Mouse (Mus musculus) CH12.LX (cell line): ENCODE measurements at regions not wholly inside any gene's neighbourhood (a gene's known extent, or its start where the extent isn't known, plus 50 kb on each side); places are given as distances from the start of the nearest gene placed in this dataset.
A peak's percentile ranks its signal among the peaks of the same experiment; 100 is the strongest.

Source experiments
- DNase-seq: peaks from one replicate; pipeline ENCODE4 v3.0.0-alpha.2; 2013; ENCODE audit errors: extremely low read depth
- H3K27ac ChIP-seq: 2 replicates; pipeline ENCODE4 v1.5.1; 2012; ENCODE audit warnings: low read depth, mild to moderate bottlenecking, control low read depth, moderate library complexity; ENCODE audit not compliant: insufficient read depth
- H3K27me3 ChIP-seq: replicated peaks from 2 replicates; pipeline ENCODE3; 2012; ENCODE audit warnings: inconsistent platforms
- H3K36me3 ChIP-seq, 2 experiments: replicated peaks in 1 of 2; 2 replicates each; pipeline versions ENCODE3 to v1.6.1; 2012; ENCODE audit warnings: inconsistent platforms in 1 of 2, low read length in 1 of 2, mild to moderate bottlenecking in 1 of 2, mixed read lengths in 1 of 2, moderate library complexity in 1 of 2; ENCODE audit not compliant: control insufficient read depth in 1 of 2, insufficient read depth in 1 of 2
- H3K4me1 ChIP-seq, 2 experiments: 2 replicates each; pipeline ENCODE4 v1.6.1; 2012; ENCODE audit warnings: inconsistent platforms in 1 of 2, moderate library complexity in 1 of 2; ENCODE audit not compliant: insufficient read depth in 2 of 2, control insufficient read depth in 1 of 2
- H3K4me2 ChIP-seq: 2 replicates; pipeline ENCODE4 v1.6.1; 2012; ENCODE audit warnings: low read depth, mild to moderate bottlenecking, control low read depth; ENCODE audit not compliant: poor library complexity, insufficient read depth, severe bottlenecking
- H3K4me3 ChIP-seq, 3 experiments: fragments of 150-350 bp in 1 of 3; sonication (generic) in 1 of 3; replicated peaks in 1 of 3; 2 replicates each; pipeline versions ENCODE3 to v1.5.1; 2011 to 2012; ENCODE audit warnings: low read depth in 2 of 3, low read length in 2 of 3, mild to moderate bottlenecking in 2 of 3, moderate library complexity in 2 of 3, control low read depth in 1 of 3, improper control_type of control experiment in 1 of 3, inconsistent platforms in 1 of 3, mixed read lengths in 1 of 3; ENCODE audit not compliant: poor library complexity in 1 of 3
- H3K79me2 ChIP-seq: replicated peaks from 2 replicates; pipeline ENCODE4 v1.6.1; 2012; ENCODE audit warnings: mild to moderate bottlenecking, moderate library complexity; ENCODE audit not compliant: control insufficient read depth, poor library complexity, insufficient read depth, severe bottlenecking; ENCODE audit errors: extremely low read depth
- H3K9ac ChIP-seq: 2 replicates; pipeline ENCODE4 v1.6.1; 2012; ENCODE audit warnings: low read depth, mild to moderate bottlenecking, control low read depth, moderate library complexity; ENCODE audit not compliant: insufficient read depth
- H3K9me3 ChIP-seq: replicated peaks from 2 replicates; pipeline ENCODE3; 2012; ENCODE audit warnings: low read length, inconsistent platforms, mixed read lengths
- CHD1 ChIP-seq: IDR thresholded peaks from 2 replicates; pipeline ENCODE4 v1.6.1; 2012; ENCODE audit warnings: low read depth, low read length, improper control_type of control experiment, inconsistent platforms
- CHD2 ChIP-seq: IDR thresholded peaks from 2 replicates; pipeline ENCODE4 v1.6.1; 2011; ENCODE audit warnings: low read length, improper control_type of control experiment
- CTCF ChIP-seq, 2 experiments: IDR thresholded peaks in 1 of 2; conservative IDR thresholded peaks in 1 of 2; 2 replicates each; pipeline ENCODE4 v1.5.1; 2011 to 2012; ENCODE audit warnings: low read depth in 2 of 2, low read length in 2 of 2, improper control_type of control experiment in 1 of 2, inconsistent platforms in 1 of 2, mild to moderate bottlenecking in 1 of 2, moderate library complexity in 1 of 2
- ETS1 ChIP-seq: conservative IDR thresholded peaks from 2 replicates; pipeline ENCODE4 v1.6.1; 2012; ENCODE audit warnings: low read depth, mild to moderate bottlenecking, inconsistent platforms, low read length, improper control_type of control experiment, moderate library complexity
- GABPA ChIP-seq: IDR thresholded peaks from 2 replicates; pipeline ENCODE4 v1.6.1; 2012; ENCODE audit warnings: low read depth, low read length, improper control_type of control experiment, inconsistent platforms; ENCODE audit not compliant: insufficient replicate concordance
- HCFC1 ChIP-seq: IDR thresholded peaks from 2 replicates; pipeline ENCODE4 v1.6.1; 2012; ENCODE audit warnings: low read depth, mild to moderate bottlenecking, inconsistent platforms, low read length, improper control_type of control experiment
- JUN ChIP-seq: IDR thresholded peaks from 2 replicates; pipeline ENCODE4 v1.6.1; 2011; ENCODE audit warnings: low read depth, mild to moderate bottlenecking, low read length, improper control_type of control experiment, moderate library complexity; ENCODE audit not compliant: insufficient read depth
- KAT2A ChIP-seq: IDR thresholded peaks from 2 replicates; pipeline ENCODE4 v1.6.1; 2012; ENCODE audit warnings: low read length, improper control_type of control experiment, inconsistent platforms; ENCODE audit not compliant: insufficient replicate concordance
- MAFK ChIP-seq: IDR thresholded peaks from 2 replicates; pipeline ENCODE4 v1.6.1; 2011; ENCODE audit warnings: low read length, improper control_type of control experiment; ENCODE audit not compliant: insufficient replicate concordance
- MAX ChIP-seq: IDR thresholded peaks from 2 replicates; pipeline ENCODE4 v1.6.1; 2011; ENCODE audit warnings: low read length, improper control_type of control experiment
- MEF2A ChIP-seq: IDR thresholded peaks from 2 replicates; pipeline ENCODE4 v1.6.1; 2014; ENCODE audit warnings: low read depth, mild to moderate bottlenecking, inconsistent platforms, low read length, improper control_type of control experiment, borderline replicate concordance
- MXI1 ChIP-seq: IDR thresholded peaks from 2 replicates; pipeline ENCODE4 v1.6.1; 2011; ENCODE audit warnings: mild to moderate bottlenecking, low read depth, low read length, improper control_type of control experiment
- NRF1 ChIP-seq: IDR thresholded peaks from 2 replicates; pipeline ENCODE4 v1.6.1; 2014; ENCODE audit warnings: low read depth, mild to moderate bottlenecking, inconsistent platforms, low read length, improper control_type of control experiment, moderate library complexity
- PAX5 ChIP-seq: IDR thresholded peaks from 2 replicates; pipeline ENCODE4 v1.6.1; 2012; ENCODE audit warnings: low read length, inconsistent platforms, mixed read lengths
- POLR2A ChIP-seq: IDR thresholded peaks from 2 replicates; pipeline ENCODE4 v1.6.1; 2011; ENCODE audit warnings: low read depth, mild to moderate bottlenecking, improper control_type of control experiment, low read length
- POLR2AphosphoS2 ChIP-seq: IDR thresholded peaks from 2 replicates; pipeline ENCODE4 v1.6.1; 2011; ENCODE audit warnings: low read depth, low read length, improper control_type of control experiment
- RAD21 ChIP-seq: IDR thresholded peaks from 2 replicates; pipeline ENCODE4 v1.6.1; 2011; ENCODE audit warnings: low read depth, mild to moderate bottlenecking, low read length, improper control_type of control experiment, moderate library complexity
- TBP ChIP-seq: conservative IDR thresholded peaks from 2 replicates; pipeline ENCODE4 v1.6.1; 2011; ENCODE audit warnings: low read depth, low read length, improper control_type of control experiment
- UBTF ChIP-seq: IDR thresholded peaks from 2 replicates; pipeline ENCODE4 v1.6.1; 2012; ENCODE audit warnings: low read depth, mild to moderate bottlenecking, inconsistent platforms, low read length, improper control_type of control experiment, moderate library complexity
- ZC3H11A ChIP-seq: IDR thresholded peaks from 2 replicates; pipeline ENCODE4 v1.6.1; 2012; ENCODE audit warnings: low read depth, mild to moderate bottlenecking, inconsistent platforms, low read length, improper control_type of control experiment
- ZKSCAN1 ChIP-seq: IDR thresholded peaks from 2 replicates; pipeline ENCODE4 v1.6.1; 2012; ENCODE audit warnings: low read depth, inconsistent platforms, low read length, improper control_type of control experiment, borderline replicate concordance
- ZNF384 ChIP-seq: IDR thresholded peaks from 2 replicates; pipeline ENCODE4 v1.6.1; 2012; ENCODE audit warnings: low read depth, low read length, improper control_type of control experiment, inconsistent platforms
- dilution Hi-C: fragments of 300-500 bp; cut with MboI; formaldehyde crosslinking; loops from 2 replicates; pipeline ENCODE4 v1.14.3; 2020; ENCODE audit warnings: low sequenced_read_pairs; ENCODE audit not compliant: extremely low pct_unique_long_range_greater_than_20kb, extremely low pct_ligation_motif_present
- in situ Hi-C: fragments of 300-500 bp; cut with MboI; formaldehyde crosslinking; loops from 3 replicates; pipeline ENCODE4 v1.14.3; 2019; ENCODE audit warnings: low sequenced_read_pairs, low pct_ligation_motif_present, low pct_unique_long_range_greater_than_20kb, mixed read lengths

GRCm38 (mm10) chr3:9373896-9374295, 236.0 kb downstream of the Zfp704 start:
- TF ChIP-seq NRF1 (no peak), POLR2AphosphoS2 (no peak), HCFC1 (no peak), ZKSCAN1 (no peak), ZNF384 (no peak), PAX5 (no peak), GABPA (no peak), MAFK (no peak), RAD21 (no peak), JUN (no peak), MXI1 (no peak), MEF2A (no peak), CHD2 (no peak), ETS1 (no peak), KAT2A (no peak), CHD1 (no peak), ZC3H11A (no peak), UBTF (no peak), POLR2A (no peak)
- H3K4me1 ChIP-seq = no peaks in the 10 kb centered on the region
- H3K79me2 ChIP-seq = no peaks in the 10 kb centered on the region
- H3K4me2 ChIP-seq = no peak overlapping the region
- H3K36me3 ChIP-seq = no peaks in the 10 kb centered on the region
- no peak overlapping the region for H3K27ac ChIP-seq
- in situ Hi-C loops = no loop called here
- dilution Hi-C loops = no loop called here
- H3K4me3 ChIP-seq = no peak overlapping the region
- H3K9me3 ChIP-seq = peaks cover 3% of the 10 kb centered on the region
- H3K27me3 ChIP-seq = no peaks in the 10 kb centered on the region
- DNase-seq = no peak
- H3K9ac ChIP-seq = no peak overlapping the region

GRCm38 (mm10) chr3:9370096-9370495, 239.8 kb downstream of the Zfp704 start:
- no peaks in the 10 kb centered on the region for H3K4me1 ChIP-seq
- H3K79me2 ChIP-seq = no peaks in the 10 kb centered on the region
- no peak overlapping the region for H3K4me3 ChIP-seq
- H3K27me3 ChIP-seq = no peaks in the 10 kb centered on the region
- H3K9ac ChIP-seq = no peak overlapping the region
- in situ Hi-C loops = no loop called here
- H3K36me3 ChIP-seq = no peaks in the 10 kb centered on the region
- H3K27ac ChIP-seq = no peak overlapping the region
- H3K4me2 ChIP-seq = no peak overlapping the region
- dilution Hi-C loops = no loop called here
- no peak for DNase-seq
- peaks cover 3% of the 10 kb centered on the region for H3K9me3 ChIP-seq
- peak; percentile 9 to 43; a peak in 2 of 4 replicates for TF ChIP-seq CTCF (conservative IDR thresholded peaks at IDR 0.05 in 1 of 2, IDR thresholded peaks at IDR 0.05 in 1 of 2; ENCODE audit: low read depth in 2 of 2, low read length in 2 of 2)
- no peak for TF ChIP-seq TBP
- no peak for TF ChIP-seq MAX
- peak; percentile 44 for TF ChIP-seq RAD21
